Mouse (Mus musculus): ENCODE measurements at regions not wholly inside any gene's neighbourhood (a gene's known extent, or its start where the extent isn't known, plus 50 kb on each side); places are given as distances from the start of the nearest gene placed in this dataset.

GRCm38 (mm10) chr10:113902744-113903143 is 899.4 kb downstream of the Trhde start:
- H3K4me1 ChIP-seq (ENCODE audit: control insufficient read depth, insufficient read depth, low read length): no peaks in the 10 kb centered on the region
- H3K4me2 ChIP-seq (ENCODE audit: low read length): no peak overlapping the region
- no peak overlapping the region for H3K27ac ChIP-seq (replicated peaks; ENCODE audit: low read depth, low read length)
- ATAC-seq (ENCODE audit: low FRiP score, low TSS enrichment): no peak
- H3K9me3 ChIP-seq (ENCODE audit: control insufficient read depth, low read length): no peaks in the 10 kb centered on the region
- no peaks in the 10 kb centered on the region for H3K27me3 ChIP-seq (ENCODE audit: control insufficient read depth, insufficient read depth, low read length)
- H3K36me3 ChIP-seq (ENCODE audit: control insufficient read depth, insufficient read depth, low read length): no peaks in the 10 kb centered on the region
- no peak overlapping the region for H3K4me3 ChIP-seq (replicated peaks; ENCODE audit: low read depth, low read length)
- WGBS: 68% methylated on average over 1 of the region's 1 CpGs
- no peak for DNase-seq
- H3K9ac ChIP-seq (replicated peaks; ENCODE audit: low read length): no peak overlapping the region

GRCm38 (mm10) chr10:113874419-113875161 is 927.5 kb downstream of the Trhde start:
- Histone ChIP-seq H3K27ac (replicated peaks; ENCODE audit: low read depth, low read length) (no peak overlapping the region), H3K9ac (replicated peaks; ENCODE audit: low read length) (no peak overlapping the region), H3K4me2 (ENCODE audit: low read length) (no peak overlapping the region), H3K4me3 (replicated peaks; ENCODE audit: low read depth, low read length) (no peak overlapping the region), H3K9me3 (ENCODE audit: control insufficient read depth, low read length) (no peaks in the 10 kb centered on the region), H3K4me1 (ENCODE audit: control insufficient read depth, insufficient read depth, low read length) (no peaks in the 10 kb centered on the region), H3K36me3 (ENCODE audit: control insufficient read depth, insufficient read depth, low read length) (no peaks in the 10 kb centered on the region), H3K27me3 (ENCODE audit: control insufficient read depth, insufficient read depth, low read length) (no peaks in the 10 kb centered on the region)
- 63% methylated on average over 4 of the region's 4 CpGs for WGBS
- DNase-seq (peak; percentile 35), ATAC-seq (ENCODE audit: low FRiP score, low TSS enrichment) (no peak; the same call in 1 of the 2 replicates)

- ATAC-seq (ENCODE audit: low FRiP score, low TSS enrichment) (no peak), DNase-seq (no peak)
- H3K4me1 ChIP-seq (ENCODE audit: control insufficient read depth, insufficient read depth, low read length): no peaks in the 10 kb centered on the region
- no peaks in the 10 kb centered on the region for H3K36me3 ChIP-seq (ENCODE audit: control insufficient read depth, insufficient read depth, low read length)
- no peaks in the 10 kb centered on the region for H3K27me3 ChIP-seq (ENCODE audit: control insufficient read depth, insufficient read depth, low read length)
- no peak overlapping the region for H3K9ac ChIP-seq (replicated peaks; ENCODE audit: low read length)
- H3K9me3 ChIP-seq (ENCODE audit: control insufficient read depth, low read length): no peaks in the 10 kb centered on the region
- whole genome bisulfite sequencing: 91% methylated on average over 1 of the region's 1 CpGs
- no peak overlapping the region for H3K4me2 ChIP-seq (ENCODE audit: low read length)
- no peak overlapping the region for H3K27ac ChIP-seq (replicated peaks; ENCODE audit: low read depth, low read length)
- no peak overlapping the region for H3K4me3 ChIP-seq (replicated peaks; ENCODE audit: low read depth, low read length)
Observed at GRCm38 (mm10) chr10:113824596-113824995, 895.8 kb upstream of the Atxn7l3b start.

All from midbrain, embryonic 14.5 days (tissue).